Mouse (Mus musculus): Measurements from ENCODE around the gene Gng10. TPM values are rescaled to one million over a fixed set of nuclear protein-coding genes. Genes with fewer than 3 reads are reported as not detected.

Gng10 gene
- polyA plus RNA-seq (2017; shearing (Covaris generic)): 143 TPM

GRCm38 (mm10) chr4:59034918-59035785 is at the start of gene Gng10:
TSS of gene Gng10 (plus strand) at chr4:59035088.

GRCm38 (mm10) chr4:58986540-58987190 is 48.2 kb upstream of the Gng10 start, which contains the start of gene Ptgr1:
TSS of gene Ptgr1 (minus strand) at chr4:58987119.

GRCm38 (mm10) chr4:58994762-58995161 is 40.1 kb upstream of the Gng10 start, which contains the start of gene Dnajc25:
TSS of gene Dnajc25 (plus strand) at chr4:58995062.

GRCm38 (mm10) chr4:59002948-59003805 is 31.7 kb upstream of the Gng10 start, which contains the start of gene Gm20503:
TSS of gene Gm20503 (plus strand) at chr4:59003210.

Other genes with a start within 250 kb of the Gng10 start
- not detected for gene Olfr267, start 247.4 kb upstream of the Gng10 start, polyA plus RNA-seq (2017; shearing (Covaris generic))
- gene Ecpas, start 122.3 kb upstream of the Gng10 start, polyA plus RNA-seq (2017; shearing (Covaris generic)): 36.8 TPM
- gene Zkscan16, start 91.5 kb upstream of the Gng10 start, polyA plus RNA-seq (2017; shearing (Covaris generic)): not detected
- 0.39 TPM for gene Ptgr1, start 48.0 kb upstream of the Gng10 start, polyA plus RNA-seq (2017; shearing (Covaris generic))
- gene Dnajc25, start 40.0 kb upstream of the Gng10 start, polyA plus RNA-seq (2017; shearing (Covaris generic)): 0.38 TPM
- gene Gm20503, start 31.9 kb upstream of the Gng10 start, polyA plus RNA-seq (2017; shearing (Covaris generic)): not detected
- gene AI481877, start 103.9 kb downstream of the Gng10 start, polyA plus RNA-seq (2017; shearing (Covaris generic)): not detected
- gene Ugcg, start 154.2 kb downstream of the Gng10 start, polyA plus RNA-seq (2017; shearing (Covaris generic)): 14.6 TPM

Data from activated CD4-positive, CD25-positive, alpha-beta regulatory T cell, adult 9 weeks (primary cell).